Mouse (Mus musculus): ENCODE measurements at regions not wholly inside any gene's neighbourhood (a gene's known extent, or its start where the extent isn't known, plus 50 kb on each side); places are given as distances from the start of the nearest gene placed in this dataset.

GRCm38 (mm10) chr4:33739211-33739904, 185.0 kb upstream of the Cnr1 start:
- TF ChIP-seq EP300 (IDR thresholded peaks at IDR 0.05; ENCODE audit: low read depth) (no peak), CTCF (IDR thresholded peaks at IDR 0.05; ENCODE audit: low read depth) (no peak)
